ENCODE assay signal across 7 mouse cellular contexts in the genomic region with DNA sequence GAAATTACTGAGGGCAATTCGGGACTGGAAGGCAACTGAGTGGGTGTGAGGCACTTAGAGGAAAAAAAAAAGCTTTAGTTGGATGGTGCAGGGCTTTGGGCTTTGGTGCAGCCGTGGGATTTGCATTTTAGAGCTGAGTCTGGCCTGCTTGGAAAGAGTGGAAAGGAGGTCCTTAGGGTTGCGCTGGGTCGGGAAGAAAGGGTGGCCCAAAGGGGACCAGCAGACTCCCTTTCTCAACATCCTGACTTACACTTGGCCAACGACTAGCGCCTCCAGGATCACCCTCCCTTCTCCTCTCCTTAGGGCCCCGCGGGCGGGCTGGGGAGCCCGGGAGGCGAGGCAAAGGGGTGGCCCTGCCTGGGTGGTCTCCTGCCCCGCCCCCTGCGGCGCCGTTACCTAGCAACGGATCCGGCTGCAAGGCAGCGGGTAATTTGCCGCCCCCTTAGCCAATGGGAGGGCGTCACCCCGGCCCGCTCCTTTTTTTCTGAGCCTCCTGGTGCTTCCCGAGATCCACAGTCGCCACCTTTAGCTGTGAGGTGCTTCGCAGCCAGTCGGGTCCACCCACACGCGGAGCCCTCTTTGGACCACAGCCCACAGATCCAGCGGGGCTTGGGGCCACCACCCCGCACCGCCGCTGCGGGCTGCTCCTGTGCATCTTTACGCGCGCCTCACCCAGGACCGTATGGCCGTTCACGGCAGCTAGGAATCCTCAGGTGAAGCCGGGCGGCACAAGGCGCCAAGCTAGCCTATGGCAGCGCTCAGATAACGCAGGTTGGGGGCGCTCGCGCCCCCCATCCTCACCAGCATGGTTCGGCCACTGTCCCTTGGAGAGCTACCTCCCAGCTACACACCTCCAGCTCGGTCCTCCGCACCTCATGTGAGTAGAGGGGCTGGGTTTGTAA. TPM values are rescaled to one million over a fixed set of nuclear protein-coding genes. Genes with fewer than 3 reads are reported as not detected.
DNase-seq lines count a peak whose midpoint lies in the region; ATAC-seq lines count a peak whose summit lies in the region.

A gene (plus strand): TSS at position 525 of the 902 bp plus-strand sequence.

- intact Hi-C loops in left cerebral cortex, postnatal 4 days (cut with DNase I), result no loop called here

- H3K9me3 ChIP-seq in intestine, embryonic 15.5 days, result no peaks in the 10 kb centered on the region

- H3K4me3 ChIP-seq in intestine, embryonic 15.5 days (replicated peaks), result peak within 1 kb of the TSS; percentile 51

- 2% methylated on average over 50 of the region's 50 CpGs for WGBS in intestine, embryonic 15.5 days

- peak; percentile 57 for DNase-seq in adrenal gland, adult 8-10 months
- DNase-seq in embryo, embryonic 10.5 days (ENCODE audit: low spot score), result peak; percentile 90
- DNase-seq in gastrocnemius, postnatal 4 days (ENCODE audit: low spot score in 2 of 2), result peak; percentile 76 to 86
- DNase-seq in left cerebral cortex, postnatal 4 days, result peak; percentile 91
- peak; percentile 90 for DNase-seq in mesoderm, embryonic 11.5 days (ENCODE audit: low read depth, low spot score)
- DNase-seq in skeletal muscle tissue, adult 2 months (ENCODE audit: low read depth, low spot score), result peak; percentile 42

- peak within 1 kb of the TSS; percentile 84 for H3K4me2 ChIP-seq in intestine, embryonic 15.5 days (replicated peaks)

- peak within 1 kb of the TSS; percentile 67 for H3K27ac ChIP-seq in intestine, embryonic 15.5 days

- no peaks in the 10 kb centered on the region for H3K36me3 ChIP-seq in intestine, embryonic 15.5 days

- H3K4me1 ChIP-seq in intestine, embryonic 15.5 days (replicated peaks), result 0 out of 2 replicates have a peak, but pooled peaks cover 7% of the 10 kb centered on the region

- H3K9ac ChIP-seq in intestine, embryonic 15.5 days, result peak within 1 kb of the TSS; percentile 55

- peak; percentile 84 for ATAC-seq in intestine, embryonic 15.5 days

- H3K27me3 ChIP-seq in intestine, embryonic 15.5 days (replicated peaks), result no peaks in the 10 kb centered on the region; the same call in 1 of the 2 replicates

RNA-seq across cellular contexts. Expression of the gene that starts here (rescaled TPM):
- 1 to 10 TPM; 3.8 to 9.0 (median 8.3) TPM for total RNA-seq in adrenal gland, adult 8-10 months (2022)
- total RNA-seq in gastrocnemius, postnatal 4 days (2021), result 10 to 100 TPM; 10.4 to 12.8 TPM
- polyA plus RNA-seq in intestine, embryonic 15.5 days (2015; fragmentation: Nextera tagmentation; extraction: Ambion mirVana), result 5.6 and 5.9 TPM in 2 replicates
- 1 to 10 TPM; 5.8 to 6.5 TPM for total RNA-seq in left cerebral cortex, postnatal 4 days (2021)

Comparison
In these comparisons a context has a peak if more than half of its experiments do, and no peak if none do; other contexts are left out.
1. Peak in every context shown above with its lines: DNase-seq, ATAC-seq, H3K4me3 ChIP-seq and H3K27ac ChIP-seq.